Mouse (Mus musculus): ENCODE data around the gene Hspa12b. TPM values are rescaled to one million over a fixed set of nuclear protein-coding genes. Genes with fewer than 3 reads are reported as not detected.

The Hspa12b gene
- polyA plus RNA-seq, 1 experiment from 2014 or later: 11.6 TPM

DNA sequence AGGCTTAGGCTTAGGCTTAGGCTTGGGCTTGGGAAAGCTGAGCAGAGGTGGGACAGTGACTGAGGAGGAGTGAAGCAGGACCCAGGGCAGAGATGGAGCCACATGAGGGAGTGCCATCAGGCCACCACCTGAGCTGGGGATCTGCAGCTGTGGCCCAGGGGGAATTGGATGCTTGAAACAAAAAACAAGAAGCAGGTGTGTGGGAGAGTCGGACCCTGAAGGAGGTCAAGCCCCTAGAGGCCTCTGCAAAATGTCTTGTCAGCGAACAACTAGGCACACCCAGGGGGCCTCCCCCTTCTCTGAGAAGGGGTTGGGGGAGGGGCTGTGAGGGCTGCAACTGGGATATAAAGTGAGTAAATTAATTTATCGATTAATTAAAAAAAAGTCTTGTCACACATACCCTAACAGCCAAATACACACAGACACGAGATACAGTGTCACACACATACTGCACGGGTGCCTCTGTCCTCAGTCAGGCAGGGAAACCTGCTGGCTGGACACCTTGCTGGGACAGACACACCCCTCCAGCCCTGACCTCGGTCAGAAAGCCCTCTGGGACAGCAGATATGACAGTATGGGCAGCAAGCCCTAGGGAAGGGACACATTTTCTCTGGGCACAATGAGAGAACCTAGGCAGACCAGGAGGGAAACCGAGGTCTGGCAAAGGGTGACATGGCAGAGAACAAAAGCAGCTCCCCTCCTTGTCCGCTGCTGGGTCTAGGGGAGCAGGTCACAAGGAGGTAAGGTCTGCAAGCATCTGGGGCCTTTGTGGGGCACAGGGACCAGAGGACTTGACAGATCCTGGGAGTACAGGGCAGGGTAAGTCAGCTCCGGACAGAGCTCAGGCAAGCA, 890 bp upstream of the Hspa12b start:
- H3K9me3 ChIP-seq (replicated peaks; ENCODE audit: control insufficient read depth, low read length): no peaks in the 10 kb centered on the region
- no peak for ATAC-seq (replicated peaks; ENCODE audit: extremely low read depth, insufficient read depth, low FRiP score)
- no peak overlapping the region; the same call in 1 of the 2 replicates for H3K9ac ChIP-seq (ENCODE audit: low read length)
- no peak overlapping the region for H3K27ac ChIP-seq (ENCODE audit: low read length)
- H3K4me3 ChIP-seq (ENCODE audit: low read length): no peak overlapping the region
- no peaks in the 10 kb centered on the region for H3K36me3 ChIP-seq (ENCODE audit: control insufficient read depth, insufficient read depth)
- H3K4me2 ChIP-seq (ENCODE audit: low read depth, low read length): no peak overlapping the region
- H3K27me3 ChIP-seq (ENCODE audit: control insufficient read depth, insufficient read depth, low read length): no peaks in the 10 kb centered on the region; the same call in 1 of the 2 replicates
- 64% methylated on average over 9 of the region's 9 CpGs for WGBS
- H3K4me1 ChIP-seq (ENCODE audit: control insufficient read depth, insufficient read depth, low read length): peaks cover 13% of the 10 kb centered on the region; the same call in 1 of the 2 replicates

DNA sequence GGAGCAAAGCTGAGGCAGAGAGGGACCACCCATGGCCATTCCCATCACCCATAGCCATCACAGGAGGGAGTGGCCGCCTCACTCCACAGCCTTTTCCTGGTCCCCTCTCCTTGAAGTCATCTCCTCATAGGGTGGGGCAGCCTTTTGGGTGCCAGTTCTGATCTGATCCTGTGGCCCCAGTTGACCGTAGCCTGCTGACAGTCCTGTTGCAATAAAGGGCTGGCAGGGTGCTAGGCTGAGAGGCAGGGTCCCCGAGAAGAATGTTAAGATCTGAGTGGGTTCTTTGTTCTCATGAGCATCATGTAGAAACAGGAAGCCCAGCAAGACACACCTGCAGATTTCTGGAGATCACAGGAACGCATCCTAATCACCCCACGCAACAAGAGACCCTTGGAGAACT, 1.1 kb downstream of the Hspa12b start:
- Histone ChIP-seq H3K27ac (ENCODE audit: low read length) (no peak overlapping the region; the same call in none of the 2 replicates), H3K36me3 (ENCODE audit: control insufficient read depth, insufficient read depth) (no peaks in the 10 kb centered on the region), H3K9ac (ENCODE audit: low read length) (peak overlapping the region; percentile 87), H3K27me3 (ENCODE audit: control insufficient read depth, insufficient read depth, low read length) (no peaks in the 10 kb centered on the region; the same call in 1 of the 2 replicates), H3K9me3 (replicated peaks; ENCODE audit: control insufficient read depth, low read length) (no peaks in the 10 kb centered on the region), H3K4me2 (ENCODE audit: low read depth, low read length) (peak overlapping the region; percentile 89), H3K4me3 (ENCODE audit: low read length) (peak overlapping the region; percentile 71), H3K4me1 (ENCODE audit: control insufficient read depth, insufficient read depth, low read length) (peaks cover 13% of the 10 kb centered on the region)
- WGBS: 76% methylated on average over 5 of the region's 5 CpGs
- ATAC-seq (replicated peaks; ENCODE audit: extremely low read depth, insufficient read depth, low FRiP score): no peak

DNA sequence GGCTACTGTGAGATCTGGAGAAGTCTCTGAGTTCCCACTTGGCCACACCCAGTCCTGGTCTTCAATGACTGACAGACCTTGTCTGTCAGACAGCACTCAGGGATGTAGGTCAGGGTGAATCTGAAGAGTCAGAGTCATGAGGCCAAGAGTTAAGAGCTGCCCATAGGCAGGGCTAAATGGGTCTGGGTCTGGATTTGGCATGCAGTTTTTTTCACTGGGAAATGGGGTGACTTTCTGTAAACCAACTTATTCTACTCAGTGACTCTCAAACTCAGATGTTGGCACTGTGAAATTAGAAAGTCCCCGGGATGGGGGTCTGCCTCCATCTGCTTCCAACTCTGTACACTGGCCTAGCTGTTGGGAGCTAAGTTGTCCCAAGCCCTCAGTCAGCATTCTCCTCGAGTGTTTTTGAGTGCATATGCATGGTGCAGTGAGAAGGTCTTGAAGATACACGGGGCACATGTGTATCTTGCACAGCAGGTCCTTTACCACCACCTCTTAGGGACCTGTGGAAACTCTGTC, 1.6 kb downstream of the Hspa12b start:
- Histone ChIP-seq H3K27ac (ENCODE audit: low read length) (no peak overlapping the region; the same call in 1 of the 2 replicates), H3K4me2 (ENCODE audit: low read depth, low read length) (peak overlapping the region; percentile 89), H3K4me3 (ENCODE audit: low read length) (peak overlapping the region; percentile 71), H3K9me3 (replicated peaks; ENCODE audit: control insufficient read depth, low read length) (no peaks in the 10 kb centered on the region), H3K4me1 (ENCODE audit: control insufficient read depth, insufficient read depth, low read length) (peaks cover 13% of the 10 kb centered on the region), H3K9ac (ENCODE audit: low read length) (no peak overlapping the region; the same call in 1 of the 2 replicates), H3K36me3 (ENCODE audit: control insufficient read depth, insufficient read depth) (no peaks in the 10 kb centered on the region), H3K27me3 (ENCODE audit: control insufficient read depth, insufficient read depth, low read length) (no peaks in the 10 kb centered on the region; the same call in 1 of the 2 replicates)
- ATAC-seq (replicated peaks; ENCODE audit: extremely low read depth, insufficient read depth, low FRiP score): no peak
- WGBS: 76% methylated on average over 3 of the region's 3 CpGs

DNA sequence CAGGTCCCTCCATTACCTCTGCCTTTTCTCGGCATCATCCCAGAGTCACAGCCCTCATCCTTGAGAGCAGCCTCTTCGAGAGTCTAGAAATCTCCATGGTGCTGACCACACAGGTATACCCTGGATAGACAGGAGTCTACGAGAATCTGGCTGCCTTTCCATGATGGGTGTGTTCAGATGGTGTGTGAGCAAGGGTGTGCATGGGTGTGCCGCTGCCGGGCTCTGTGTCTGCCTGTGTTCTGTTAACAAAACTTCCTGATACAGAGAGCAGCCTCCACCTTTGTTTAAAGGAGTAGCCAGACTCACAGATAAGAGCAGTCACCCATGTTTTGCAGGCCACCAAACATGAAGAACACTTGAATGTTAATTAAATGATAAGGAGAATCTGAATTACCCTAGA, 2.8 kb downstream of the Hspa12b start:
- Histone ChIP-seq H3K4me2 (ENCODE audit: low read depth, low read length) (peak overlapping the region; percentile 89), H3K4me1 (ENCODE audit: control insufficient read depth, insufficient read depth, low read length) (peaks cover 22% of the 10 kb centered on the region), H3K9ac (ENCODE audit: low read length) (no peak overlapping the region), H3K27me3 (ENCODE audit: control insufficient read depth, insufficient read depth, low read length) (no peaks in the 10 kb centered on the region; the same call in 1 of the 2 replicates), H3K27ac (ENCODE audit: low read length) (no peak overlapping the region), H3K4me3 (ENCODE audit: low read length) (no peak overlapping the region), H3K9me3 (replicated peaks; ENCODE audit: control insufficient read depth, low read length) (no peaks in the 10 kb centered on the region), H3K36me3 (ENCODE audit: control insufficient read depth, insufficient read depth) (0 out of 2 replicates have a peak, but pooled peaks cover 2% of the 10 kb centered on the region)
- 54% methylated on average over 5 of the region's 5 CpGs for whole genome bisulfite sequencing
- ATAC-seq (replicated peaks; ENCODE audit: extremely low read depth, insufficient read depth, low FRiP score): no peak

DNA sequence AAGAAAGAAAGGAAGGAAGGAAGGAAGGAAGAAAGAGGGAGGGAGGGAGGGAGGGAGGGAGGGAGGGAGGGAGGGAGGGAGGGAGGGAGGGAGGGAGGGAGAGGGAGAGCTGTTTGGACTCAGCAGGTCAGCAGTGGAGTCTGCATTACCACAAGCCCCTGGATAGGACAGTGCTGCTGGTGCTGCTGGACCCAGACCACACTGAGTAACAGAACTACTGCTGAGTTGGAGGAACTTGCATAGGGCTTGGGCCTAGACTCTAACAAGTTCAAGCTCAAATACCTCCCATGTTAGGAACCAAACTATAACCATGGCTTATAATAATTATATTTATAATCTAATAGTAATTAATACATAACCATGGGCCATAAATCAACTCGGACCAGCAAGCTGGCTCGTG, 3.8 kb downstream of the Hspa12b start:
- Histone ChIP-seq H3K4me3 (ENCODE audit: low read length) (no peak overlapping the region), H3K27me3 (ENCODE audit: control insufficient read depth, insufficient read depth, low read length) (no peaks in the 10 kb centered on the region; the same call in 1 of the 2 replicates), H3K4me2 (ENCODE audit: low read depth, low read length) (no peak overlapping the region), H3K27ac (ENCODE audit: low read length) (no peak overlapping the region), H3K9ac (ENCODE audit: low read length) (no peak overlapping the region), H3K4me1 (ENCODE audit: control insufficient read depth, insufficient read depth, low read length) (peaks cover 32% of the 10 kb centered on the region), H3K9me3 (replicated peaks; ENCODE audit: control insufficient read depth, low read length) (no peaks in the 10 kb centered on the region), H3K36me3 (ENCODE audit: control insufficient read depth, insufficient read depth) (0 out of 2 replicates have a peak, but pooled peaks cover 2% of the 10 kb centered on the region)
- 91% methylated on average over 2 of the region's 2 CpGs for WGBS
- ATAC-seq (replicated peaks; ENCODE audit: extremely low read depth, insufficient read depth, low FRiP score): no peak

DNA sequence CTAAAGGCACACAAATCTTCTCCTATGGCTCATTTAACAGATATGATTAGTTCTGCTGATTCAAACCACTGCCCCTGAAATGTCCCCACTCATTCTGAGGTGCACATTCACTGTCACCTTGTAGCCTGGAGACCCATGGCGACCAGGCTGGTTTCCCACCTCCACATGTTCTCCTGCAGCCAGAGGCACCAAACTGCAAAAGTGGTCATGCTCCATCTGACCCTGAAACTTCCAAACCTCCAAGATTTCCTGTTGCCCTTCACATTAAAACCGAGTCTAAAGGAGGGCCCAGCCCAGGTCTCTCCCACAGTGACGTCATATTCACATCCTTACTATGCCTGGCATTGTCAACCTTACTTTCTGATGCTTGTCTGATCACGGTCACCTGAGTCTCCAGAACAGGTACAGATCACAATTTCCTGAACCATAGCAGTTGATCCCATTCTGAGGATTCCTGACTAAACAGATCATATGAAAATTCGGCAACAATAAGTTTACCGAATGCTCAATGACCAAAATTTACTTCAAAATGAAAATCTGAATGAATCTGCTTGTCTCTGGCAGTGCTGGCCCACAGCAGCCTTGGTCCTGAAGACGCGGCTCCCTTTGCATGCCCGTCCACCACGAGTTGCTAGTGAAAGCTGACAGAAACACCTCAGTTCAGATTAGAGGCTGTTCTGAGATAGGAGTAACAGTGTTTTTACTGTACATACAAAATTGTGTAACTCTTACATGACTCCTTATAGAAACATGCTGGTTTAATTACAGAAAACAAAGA, 5.2 kb downstream of the Hspa12b start:
- ATAC-seq (replicated peaks; ENCODE audit: extremely low read depth, insufficient read depth, low FRiP score): no peak
- H3K36me3 ChIP-seq (ENCODE audit: control insufficient read depth, insufficient read depth): 0 out of 2 replicates have a peak, but pooled peaks cover 2% of the 10 kb centered on the region
- H3K27ac ChIP-seq (ENCODE audit: low read length): no peak overlapping the region
- WGBS: 65% methylated on average over 10 of the region's 10 CpGs
- no peak overlapping the region for H3K4me3 ChIP-seq (ENCODE audit: low read length)
- H3K9me3 ChIP-seq (replicated peaks; ENCODE audit: control insufficient read depth, low read length): no peaks in the 10 kb centered on the region
- no peaks in the 10 kb centered on the region; the same call in 1 of the 2 replicates for H3K27me3 ChIP-seq (ENCODE audit: control insufficient read depth, insufficient read depth, low read length)
- no peak overlapping the region for H3K9ac ChIP-seq (ENCODE audit: low read length)
- no peak overlapping the region for H3K4me2 ChIP-seq (ENCODE audit: low read depth, low read length)
- H3K4me1 ChIP-seq (ENCODE audit: control insufficient read depth, insufficient read depth, low read length): peaks cover 32% of the 10 kb centered on the region

DNA sequence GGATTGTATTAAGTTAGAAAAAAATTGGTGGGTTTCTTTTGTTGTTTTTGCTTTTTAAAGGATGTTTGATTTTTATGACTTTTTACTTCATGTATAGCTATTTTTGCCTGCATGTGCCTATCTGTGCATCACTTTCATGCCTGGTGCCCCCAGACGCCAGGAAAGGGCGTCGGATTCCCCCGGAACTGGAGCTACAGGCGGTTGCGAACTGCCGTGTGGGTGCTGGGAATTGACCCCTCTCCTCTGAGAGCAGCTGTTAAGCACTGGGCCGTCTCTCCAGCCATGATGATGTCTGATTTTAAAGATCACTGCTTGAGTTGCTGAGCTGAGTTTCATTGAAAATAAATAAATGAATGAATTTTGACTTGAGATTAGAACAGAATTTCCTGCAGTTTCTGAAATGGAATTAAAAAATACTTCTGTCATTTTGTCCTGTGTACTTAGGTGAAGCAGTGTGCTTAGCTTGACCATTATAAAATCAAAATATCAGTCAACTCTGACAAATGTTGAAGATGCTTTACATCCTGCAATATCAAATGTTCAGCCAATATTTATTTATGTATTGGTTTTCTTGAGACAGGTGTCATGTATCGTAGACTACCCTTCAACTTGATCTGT, 6.0 kb downstream of the Hspa12b start, which contains the start of gene Gm11037:
Gene Gm11037 (plus strand): TSS at position 568 of the 618 bp plus-strand sequence.
- H3K27me3 ChIP-seq (ENCODE audit: control insufficient read depth, insufficient read depth, low read length): no peaks in the 10 kb centered on the region; the same call in 1 of the 2 replicates
- peak within 1 kb of the TSS; percentile 66 for H3K27ac ChIP-seq (ENCODE audit: low read length)
- no peak within 1 kb of the TSS for H3K4me3 ChIP-seq (ENCODE audit: low read length)
- no peaks in the 10 kb centered on the region for H3K9me3 ChIP-seq (replicated peaks; ENCODE audit: control insufficient read depth, low read length)
- H3K4me1 ChIP-seq (ENCODE audit: control insufficient read depth, insufficient read depth, low read length): peaks cover 27% of the 10 kb centered on the region
- peak within 1 kb of the TSS; percentile 10; the same call in 1 of the 2 replicates for H3K9ac ChIP-seq (ENCODE audit: low read length)
- no peak within 1 kb of the TSS for H3K4me2 ChIP-seq (ENCODE audit: low read depth, low read length)
- 0 out of 2 replicates have a peak, but pooled peaks cover 2% of the 10 kb centered on the region for H3K36me3 ChIP-seq (ENCODE audit: control insufficient read depth, insufficient read depth)
- no peak for ATAC-seq (replicated peaks; ENCODE audit: extremely low read depth, insufficient read depth, low FRiP score)
- WGBS: 77% methylated on average over 9 of the region's 9 CpGs

DNA sequence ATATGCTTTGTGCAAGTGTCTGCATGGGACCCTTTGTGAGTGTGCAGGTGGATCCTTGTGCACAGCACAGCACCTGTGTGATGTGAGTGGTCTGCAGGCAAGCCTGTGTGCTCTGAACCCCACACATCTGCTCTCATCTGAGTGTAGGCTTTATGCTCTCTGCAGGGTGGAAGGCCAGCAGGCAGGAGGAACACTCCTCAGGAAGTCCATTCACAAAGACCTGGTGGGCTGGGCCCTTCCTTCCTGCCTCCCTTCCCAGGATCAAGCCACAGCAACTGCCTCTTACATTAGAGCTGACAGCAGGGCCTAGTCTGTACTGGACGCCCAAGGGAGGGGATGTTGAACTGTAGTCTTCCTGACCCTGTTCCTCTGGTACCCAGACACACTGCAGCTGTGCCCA, 7.3 kb downstream of the Hspa12b start:
- no peak overlapping the region for H3K4me2 ChIP-seq (ENCODE audit: low read depth, low read length)
- H3K9me3 ChIP-seq (replicated peaks; ENCODE audit: control insufficient read depth, low read length): no peaks in the 10 kb centered on the region
- ATAC-seq (replicated peaks; ENCODE audit: extremely low read depth, insufficient read depth, low FRiP score): peak; percentile 53
- no peak overlapping the region; the same call in 1 of the 2 replicates for H3K9ac ChIP-seq (ENCODE audit: low read length)
- H3K27me3 ChIP-seq (ENCODE audit: control insufficient read depth, insufficient read depth, low read length): no peaks in the 10 kb centered on the region
- peak overlapping the region; percentile 78 for H3K27ac ChIP-seq (ENCODE audit: low read length)
- H3K4me1 ChIP-seq (ENCODE audit: control insufficient read depth, insufficient read depth, low read length): peaks cover 27% of the 10 kb centered on the region
- H3K4me3 ChIP-seq (ENCODE audit: low read length): no peak overlapping the region
- H3K36me3 ChIP-seq (ENCODE audit: control insufficient read depth, insufficient read depth): peaks cover 2% of the 10 kb centered on the region; the same call in 1 of the 2 replicates
- 44% methylated on average over 1 of the region's 1 CpGs for WGBS
